Mouse (Mus musculus) brain, embryonic 14.5 days (tissue): ENCODE measurements at regions not wholly inside any gene's neighbourhood (a gene's known extent, or its start where the extent isn't known, plus 50 kb on each side); places are given as distances from the start of the nearest gene placed in this dataset.

Experiments used
- CTCF ChIP-seq: fragments of 200-500 bp; IDR thresholded peaks from 2 replicates; pipeline ENCODE4 v1.5.1; 2012; ENCODE audit warnings: inconsistent platforms, mild to moderate bottlenecking, moderate library complexity, borderline replicate concordance; ENCODE audit not compliant: insufficient read depth, insufficient read length; ENCODE audit errors: extremely low read depth
- POLR2A ChIP-seq: fragments of 200-500 bp; IDR thresholded peaks from 2 replicates; pipeline ENCODE4 v1.6.1; 2012; ENCODE audit warnings: mild to moderate bottlenecking, inconsistent platforms, borderline replicate concordance; ENCODE audit not compliant: poor library complexity, insufficient read depth, insufficient read length, severe bottlenecking; ENCODE audit errors: extremely low read depth

GRCm38 (mm10) chr13:48154414-48155105 lies 106.5 kb upstream of the Id4 start:
- TF ChIP-seq CTCF (no peak), POLR2A (no peak)
